Mouse (Mus musculus): Measurements from ENCODE around the gene Zfp287.
A peak's percentile ranks its signal among the peaks of the same experiment; 100 is the strongest.
"Not testable (repeated sequence)": the region's sequence is repeated elsewhere in the genome, so short reads cannot be mapped to it uniquely, and the experiment has no call there.

The Zfp287 gene

GRCm38 (mm10) chr11:62731311-62732021 lies at the start of gene Zfp287:
TSS of gene Zfp287 (minus strand) at chr11:62731905.
- peak; percentile 90 for DNase-seq (ENCODE audit: low spot score)

- no peak for DNase-seq (ENCODE audit: low spot score)
Measured at GRCm38 (mm10) chr11:62776510-62776909, 44.8 kb upstream of the Zfp287 start.

- DNase-seq (ENCODE audit: low spot score) = no peak
Measured at GRCm38 (mm10) chr11:62760755-62761457, 29.2 kb upstream of the Zfp287 start.

DNA sequence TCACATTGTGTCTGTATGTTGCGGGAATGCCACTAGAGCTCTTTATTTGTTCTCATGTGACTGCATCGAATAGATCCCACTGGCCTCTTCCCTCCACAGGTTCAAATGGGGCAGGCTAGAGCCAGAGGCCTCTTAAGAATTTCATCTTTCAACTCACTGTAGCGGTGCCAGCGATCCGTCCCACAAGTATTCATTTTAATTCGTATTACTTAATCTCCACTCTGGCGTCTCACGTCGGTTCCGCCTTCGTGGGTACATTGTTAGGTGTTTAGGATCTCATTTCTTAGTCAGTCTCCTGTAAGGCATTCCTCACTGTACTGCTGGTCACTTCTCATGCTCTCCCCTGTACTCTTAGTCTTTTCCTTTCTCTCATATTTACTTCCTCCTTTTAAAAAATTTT lies 26.8 kb upstream of the Zfp287 start:
- no peak for DNase-seq (ENCODE audit: low spot score)

DNA sequence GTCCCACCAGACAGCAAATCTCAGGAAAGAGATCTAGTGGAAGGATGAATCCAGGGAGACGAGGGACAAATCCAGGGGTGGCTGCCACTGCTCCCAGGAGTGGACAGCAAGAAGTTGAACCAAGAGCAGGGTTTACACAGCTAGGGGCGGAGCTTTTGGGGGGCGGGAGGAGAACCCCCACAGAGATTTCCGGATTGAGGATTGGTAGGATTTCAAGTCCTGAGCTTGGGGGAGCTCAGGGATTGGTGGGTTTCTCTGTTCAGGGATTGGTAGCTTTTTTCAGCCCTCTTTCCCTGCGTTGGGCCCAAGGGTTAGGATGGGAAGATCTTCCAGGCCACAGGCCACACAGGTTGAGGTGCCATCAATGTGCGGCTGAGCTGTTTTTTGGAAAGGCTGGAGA lies 26.2 kb upstream of the Zfp287 start:
- no peak for DNase-seq (ENCODE audit: low spot score)

GRCm38 (mm10) chr11:62757143-62757507 lies 25.4 kb upstream of the Zfp287 start:
- DNase-seq (ENCODE audit: low spot score) = no peak

DNA sequence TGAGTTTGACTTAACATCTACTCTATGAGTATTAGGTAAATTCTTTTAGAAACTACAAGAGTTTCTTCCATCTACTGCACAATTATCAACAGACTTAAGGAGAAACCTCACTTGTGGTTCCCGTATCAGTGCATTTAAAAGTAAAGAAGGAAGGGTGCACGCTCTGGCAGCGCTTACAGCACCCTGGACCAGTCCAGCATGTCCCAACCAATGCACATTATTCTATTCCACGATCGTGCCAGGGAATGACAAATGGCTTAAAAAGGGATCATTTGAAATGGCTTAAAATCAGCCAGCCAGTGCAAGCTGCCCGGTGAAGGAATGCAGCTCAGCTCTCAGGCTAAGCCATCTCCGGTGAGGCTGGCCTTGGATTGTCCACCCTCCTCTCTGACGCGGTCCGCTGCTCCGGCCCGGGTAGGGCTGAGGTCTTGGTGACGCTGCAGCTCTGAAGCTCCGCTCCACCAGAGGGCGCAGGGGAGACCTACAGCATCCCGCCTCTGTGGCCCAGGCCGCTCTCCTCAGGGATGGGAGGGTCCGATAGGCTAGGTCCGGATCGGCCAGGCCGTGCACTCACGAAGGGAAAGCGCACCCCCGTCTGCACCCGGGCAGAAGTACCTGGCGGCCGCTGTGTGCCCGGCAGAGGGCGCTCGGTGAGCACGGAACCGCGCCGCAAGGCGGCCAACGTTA lies 24.9 kb upstream of the Zfp287 start:
- peak; percentile 94 for DNase-seq (ENCODE audit: low spot score)

- DNase-seq (ENCODE audit: low spot score) = no peak
Measured at GRCm38 (mm10) chr11:62752780-62753179, 21.1 kb upstream of the Zfp287 start, which contains the start of gene Gm10428. TSS of gene Gm10428 (plus strand) at chr11:62753100.

DNA sequence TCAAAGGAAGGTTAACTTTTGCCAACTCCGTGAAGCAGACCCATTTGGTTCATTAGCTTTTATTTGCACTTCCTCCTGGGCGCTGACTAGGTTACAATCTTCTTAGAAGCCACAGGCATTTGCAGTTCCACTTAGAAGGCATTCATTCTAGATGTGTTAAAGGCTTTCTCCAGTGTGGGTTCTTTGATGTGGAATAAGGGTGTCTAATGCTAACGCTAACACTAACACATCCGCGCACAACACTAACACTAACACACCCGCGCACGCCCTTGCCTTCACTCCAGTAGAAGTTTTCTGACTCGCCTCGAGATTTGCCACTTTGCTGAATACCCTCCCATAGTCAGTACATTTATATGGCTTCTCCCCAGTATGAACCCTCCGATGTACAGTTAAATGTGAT lies 20.5 kb upstream of the Zfp287 start:
- no peak for DNase-seq (ENCODE audit: low spot score)

- DNase-seq (ENCODE audit: low spot score) = not testable (repeated sequence)
Measured at GRCm38 (mm10) chr11:62749445-62749844, 17.7 kb upstream of the Zfp287 start.

GRCm38 (mm10) chr11:62748062-62748461 lies 16.4 kb upstream of the Zfp287 start:
- DNase-seq (ENCODE audit: low spot score) = no peak

GRCm38 (mm10) chr11:62747227-62747626 lies 15.5 kb upstream of the Zfp287 start:
- DNase-seq (ENCODE audit: low spot score) = no peak

DNA sequence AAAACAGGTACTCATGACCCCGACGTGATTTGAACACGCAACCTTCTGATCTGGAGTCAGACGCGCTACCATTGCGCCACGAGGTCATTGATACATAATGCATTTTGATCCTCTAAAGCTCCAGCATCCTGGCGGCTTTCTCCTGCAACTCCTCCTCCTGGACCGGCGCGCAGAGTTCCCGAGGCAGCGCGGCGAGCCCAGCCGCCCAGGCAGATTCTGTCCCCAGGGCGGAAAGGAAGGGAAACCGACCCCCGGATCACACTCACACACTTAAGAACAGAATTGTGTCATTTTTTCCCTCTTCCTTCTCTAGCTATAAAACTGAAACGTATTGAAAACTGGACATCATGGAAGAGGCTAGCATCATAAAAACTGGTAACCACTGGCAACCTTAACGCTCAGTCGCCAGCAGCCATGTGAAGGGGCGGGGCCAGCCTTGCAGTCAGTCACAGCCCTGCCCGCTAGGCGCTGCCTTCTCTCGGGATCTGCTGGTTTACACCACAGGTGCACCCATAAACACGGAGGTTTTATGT lies 14.4 kb upstream of the Zfp287 start:
- DNase-seq (ENCODE audit: low spot score) = peak; percentile 71

DNA sequence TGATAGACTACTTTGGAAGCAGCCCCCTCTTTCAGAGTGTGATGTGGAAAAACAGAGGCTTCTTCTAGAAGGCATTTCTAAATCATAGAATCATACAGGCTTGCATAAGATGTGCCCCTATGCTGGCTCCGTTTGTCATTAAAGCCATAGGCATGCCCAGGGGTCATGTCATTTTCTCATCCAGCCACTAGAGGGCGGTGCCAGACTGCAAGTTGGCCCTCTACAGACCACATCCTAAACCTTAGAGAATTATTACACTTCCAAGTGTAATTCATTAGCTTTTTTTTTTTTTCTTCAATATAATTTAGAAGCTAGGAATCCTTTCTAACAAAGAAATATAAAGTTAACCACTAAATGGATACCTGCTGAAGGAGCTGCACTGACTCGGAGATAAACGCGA lies 12.4 kb upstream of the Zfp287 start:
- peak; percentile 76 for DNase-seq (ENCODE audit: low spot score)

DNA sequence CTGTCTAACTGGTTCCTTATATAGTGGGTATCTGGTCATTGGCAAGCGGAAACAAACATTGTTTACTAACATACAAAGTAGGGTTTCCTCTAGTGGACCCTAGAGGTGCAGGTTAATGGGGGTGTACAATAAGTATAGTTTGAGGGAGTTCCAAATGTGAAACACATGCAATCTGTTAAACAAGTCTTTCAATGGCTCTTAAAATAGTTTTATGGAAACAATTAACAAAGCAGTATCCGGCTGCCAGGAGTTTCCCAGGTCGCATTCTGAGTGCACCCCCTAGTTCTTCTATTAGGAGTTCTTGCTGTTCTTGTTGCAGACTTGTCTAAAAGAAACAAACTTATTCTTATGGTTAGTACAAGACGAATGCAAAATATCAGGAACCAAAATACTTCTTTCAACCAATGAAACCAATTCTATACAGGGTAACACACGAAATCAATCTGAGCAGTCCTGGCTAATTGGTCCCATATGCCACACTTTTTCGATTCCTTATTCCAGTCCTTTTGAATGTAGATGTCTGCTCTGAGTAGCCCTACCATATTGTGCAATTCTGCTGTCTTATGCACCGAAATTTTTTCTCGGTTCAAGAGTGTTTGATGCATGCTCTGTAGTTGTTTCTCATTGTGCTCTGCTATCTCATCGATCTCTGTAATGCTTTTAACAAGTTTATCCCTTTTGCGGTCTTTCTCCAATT lies 10.7 kb upstream of the Zfp287 start:
- no peak for DNase-seq (ENCODE audit: low spot score)

- DNase-seq (ENCODE audit: low spot score) = no peak
Measured at GRCm38 (mm10) chr11:62741186-62741585, 9.5 kb upstream of the Zfp287 start.

GRCm38 (mm10) chr11:62732665-62733064 lies 960 bp upstream of the Zfp287 start:
- no peak for DNase-seq (ENCODE audit: low spot score)

- no peak for DNase-seq (ENCODE audit: low spot score)
Measured at GRCm38 (mm10) chr11:62732022-62732387, 300 bp upstream of the Zfp287 start.

DNA sequence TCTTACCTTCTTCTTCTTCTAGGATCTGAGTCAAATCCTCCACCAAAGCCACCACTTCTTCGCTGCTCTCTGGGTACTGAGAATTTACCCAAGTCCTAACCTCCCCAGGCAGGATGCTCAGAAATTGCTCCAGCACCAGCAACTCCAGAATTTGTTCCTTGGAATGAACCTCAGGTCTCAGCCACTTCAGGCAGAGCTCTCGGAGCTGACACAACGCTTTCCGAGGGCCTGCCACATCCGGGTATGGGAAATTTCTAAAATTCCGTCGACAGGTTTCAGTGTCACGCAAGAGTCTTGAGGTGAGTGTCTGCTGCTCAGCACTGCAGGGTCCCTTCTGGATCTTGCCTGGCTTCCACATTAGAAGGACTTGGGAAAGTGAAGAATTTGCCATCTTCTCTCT lies 3.4 kb downstream of the Zfp287 start:
- no peak for DNase-seq (ENCODE audit: low spot score)

GRCm38 (mm10) chr11:62710657-62711056 lies 21.0 kb downstream of the Zfp287 start:
- no peak for DNase-seq (ENCODE audit: low spot score)

- no peak for DNase-seq (ENCODE audit: low spot score)
Measured at GRCm38 (mm10) chr11:62708252-62708651, 23.5 kb downstream of the Zfp287 start.

DNA sequence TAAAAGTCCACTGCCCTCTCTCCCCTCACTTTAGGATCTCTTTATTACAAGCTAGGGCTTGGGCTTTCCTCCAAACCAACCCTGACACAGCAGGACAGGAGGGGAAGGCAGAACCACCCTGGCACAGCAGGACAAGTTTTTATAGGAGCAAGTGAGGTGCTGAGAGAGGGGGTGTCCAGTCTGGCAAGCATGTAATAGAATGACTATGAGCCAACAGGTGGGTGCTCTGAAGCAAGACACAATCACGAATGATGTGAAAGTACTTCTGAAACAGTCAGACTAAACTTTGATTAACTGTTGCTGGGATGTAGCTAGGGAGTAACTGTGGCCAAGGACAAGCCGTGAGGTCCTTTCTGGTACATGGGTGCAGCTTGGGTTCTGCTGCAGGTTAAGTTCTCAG lies 25.6 kb downstream of the Zfp287 start:
- no peak for DNase-seq (ENCODE audit: low spot score)

Data from layer of hippocampus, adult 11-12 months (tissue).